Mouse (Mus musculus) duodenum, adult 2 months (tissue): ENCODE measurements around the gene Spata4. TPM values are rescaled to one million over a fixed set of nuclear protein-coding genes. Genes with fewer than 3 reads are reported as not detected.

Experiments used
- polyA plus RNA-seq: library from polyadenylated mRNA; depleted of rRNA; stranded (reverse); fragments of >200 nt; gene quantifications from 2 replicates; pipeline ENCODE4 v1.2.3, GENCODE M21; 2012; ENCODE audit warnings: low replicate concordance; rRNA removed

Gene Spata4
- not detected in 2 replicates for polyA plus RNA-seq

DNA sequence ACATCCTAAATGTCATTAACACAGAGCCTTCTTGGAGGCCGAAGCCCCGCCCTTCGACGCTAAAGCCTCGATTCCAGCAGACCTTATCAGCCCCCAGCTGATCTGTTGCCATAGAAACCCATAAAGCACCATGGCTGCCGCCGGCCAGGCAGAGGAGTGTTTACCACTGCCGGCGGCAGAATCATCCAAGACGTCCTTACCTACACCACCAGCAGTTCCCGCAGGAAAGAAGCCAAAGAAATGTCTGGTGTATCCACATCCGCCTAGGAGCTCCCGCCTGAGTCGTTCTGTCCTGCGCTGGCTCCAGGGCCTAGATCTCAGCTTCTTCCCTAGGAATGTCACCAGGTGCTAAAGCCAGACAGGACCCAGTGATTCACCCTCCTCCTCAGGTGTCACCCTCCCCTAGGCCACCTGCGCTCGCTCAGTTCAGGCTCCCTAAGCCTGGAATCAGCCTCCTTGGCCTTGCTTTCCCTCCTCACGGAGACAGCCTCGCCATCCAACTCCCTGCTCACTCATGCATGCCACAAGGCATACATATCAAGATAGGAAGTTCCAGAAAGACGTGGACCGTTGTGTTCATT is at the start of gene Spata4:
Spata4 (plus strand) TSS at position 111 of the 581 bp plus-strand sequence.

Other genes starting within 250 kb of the Spata4 start
- gene Asb5, start 71.2 kb upstream of the Spata4 start, polyA plus RNA-seq: 0.75 TPM in 1 of 2 replicates, not detected in the other
- 2.6 and 4.6 TPM in 2 replicates for gene Spcs3, start 70.8 kb upstream of the Spata4 start, polyA plus RNA-seq